Mouse (Mus musculus) erythroblast, adult 5-6 weeks (primary cell): Measurements from ENCODE around the gene Crtap. TPM values are rescaled to one million over a fixed set of nuclear protein-coding genes. Genes with fewer than 3 reads are reported as not detected.
"Not testable (repeated sequence)": the region's sequence is repeated elsewhere in the genome, so short reads cannot be mapped to it uniquely, and the experiment has no call there.

Experiments
- ATAC-seq: replicated peaks from 2 replicates; pipeline ENCODE4 v1.8.0; 2016; ENCODE audit warnings: moderate number of reproducible peaks, mild to moderate bottlenecking, moderate TSS enrichment, inconsistent platforms; ENCODE audit not compliant: poor library complexity, low FRiP score, severe bottlenecking
- total RNA-seq, 2 experiments: library from RNA; stranded (forward) in 1 of 2; stranded (reverse) in 1 of 2; fragments of 150-400 nt in 1 of 2; fragments of 200-764, 138-1000 nt in 1 of 2; gene quantifications; 2 replicates each; pipeline versions ENCODE4 v1.2.3 to v1.2.4; 2015 to 2017; ENCODE audit warnings: low replicate concordance in 2 of 2

Gene Crtap
- total RNA-seq, 2 experiments from 2014 or later = 1.5 to 3.5 TPM

DNA sequence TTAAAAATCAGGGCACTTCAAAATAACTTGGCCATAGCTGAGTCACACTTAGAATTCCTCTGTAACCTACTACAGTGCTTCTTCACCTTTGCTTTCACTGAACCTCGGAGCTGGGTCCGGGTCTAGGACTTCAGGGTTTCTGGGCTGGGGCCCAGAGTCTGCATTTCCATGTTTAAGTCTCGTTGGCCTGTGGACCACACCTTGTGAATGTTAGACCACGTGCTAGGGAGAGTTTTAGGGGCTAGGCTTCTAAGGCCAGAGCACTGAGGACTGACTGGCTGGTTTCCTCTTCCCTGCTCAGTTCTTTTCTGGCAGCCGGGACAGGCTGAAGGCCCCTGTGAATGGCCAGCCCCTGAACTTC lies 10.1 kb upstream of the Crtap start:
- no peak for ATAC-seq

- no peak for ATAC-seq
Observed at GRCm38 (mm10) chr9:114399680-114400079, 9.2 kb upstream of the Crtap start.

DNA sequence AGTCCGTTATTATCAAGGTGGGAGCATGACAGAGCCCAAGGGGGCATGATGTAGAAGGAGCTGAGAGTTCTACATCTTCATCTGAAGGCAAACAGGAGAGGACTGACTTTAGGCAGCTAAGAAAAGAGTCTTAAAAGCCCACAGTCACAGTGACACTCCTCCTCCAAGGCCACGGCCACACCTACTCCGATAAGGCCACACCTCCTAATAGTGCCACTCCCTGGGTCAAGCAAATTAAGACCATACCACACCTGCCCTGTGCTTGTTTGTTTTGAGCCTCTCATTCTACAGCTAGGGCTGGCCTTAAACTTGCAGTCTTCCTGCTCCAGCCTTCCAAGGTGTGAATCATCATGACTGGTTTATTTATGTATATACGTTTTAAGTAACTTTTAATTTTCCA lies 4.8 kb upstream of the Crtap start:
- ATAC-seq = peak; percentile 70

GRCm38 (mm10) chr9:114394677-114395076 lies 4.2 kb upstream of the Crtap start:
- ATAC-seq = no peak

- ATAC-seq = not testable (repeated sequence)
Observed at GRCm38 (mm10) chr9:114394136-114394535, 3.7 kb upstream of the Crtap start.

- ATAC-seq = no peak
Observed at GRCm38 (mm10) chr9:114390749-114391075, 237 bp upstream of the Crtap start.

DNA sequence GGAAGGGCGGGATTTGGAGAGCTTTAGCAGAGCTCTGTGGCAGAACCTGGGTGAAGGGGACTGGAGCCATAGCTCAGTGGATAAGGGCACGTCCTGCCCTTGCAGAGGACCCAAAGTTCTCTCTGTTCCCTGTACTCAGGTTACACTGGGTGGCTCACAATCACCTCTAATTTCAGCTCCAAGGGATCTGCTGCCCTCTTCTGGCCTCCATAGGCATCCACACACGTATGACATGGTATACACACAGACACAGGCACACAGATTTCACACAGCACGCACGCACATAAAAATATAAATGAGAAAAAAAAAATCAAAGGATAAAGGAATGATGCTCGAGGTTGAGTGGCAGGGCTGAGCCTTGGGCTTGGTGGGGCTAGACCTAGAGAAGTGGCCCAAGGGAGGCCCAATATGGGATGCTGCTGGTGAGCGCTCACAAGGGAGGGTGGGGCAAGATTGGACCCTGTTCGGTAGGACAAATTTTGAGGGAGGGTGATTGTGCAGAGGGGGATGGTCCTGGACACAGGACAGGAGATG lies 1.0 kb downstream of the Crtap start:
- ATAC-seq = peak; percentile 48; the same call in 1 of the 2 replicates

DNA sequence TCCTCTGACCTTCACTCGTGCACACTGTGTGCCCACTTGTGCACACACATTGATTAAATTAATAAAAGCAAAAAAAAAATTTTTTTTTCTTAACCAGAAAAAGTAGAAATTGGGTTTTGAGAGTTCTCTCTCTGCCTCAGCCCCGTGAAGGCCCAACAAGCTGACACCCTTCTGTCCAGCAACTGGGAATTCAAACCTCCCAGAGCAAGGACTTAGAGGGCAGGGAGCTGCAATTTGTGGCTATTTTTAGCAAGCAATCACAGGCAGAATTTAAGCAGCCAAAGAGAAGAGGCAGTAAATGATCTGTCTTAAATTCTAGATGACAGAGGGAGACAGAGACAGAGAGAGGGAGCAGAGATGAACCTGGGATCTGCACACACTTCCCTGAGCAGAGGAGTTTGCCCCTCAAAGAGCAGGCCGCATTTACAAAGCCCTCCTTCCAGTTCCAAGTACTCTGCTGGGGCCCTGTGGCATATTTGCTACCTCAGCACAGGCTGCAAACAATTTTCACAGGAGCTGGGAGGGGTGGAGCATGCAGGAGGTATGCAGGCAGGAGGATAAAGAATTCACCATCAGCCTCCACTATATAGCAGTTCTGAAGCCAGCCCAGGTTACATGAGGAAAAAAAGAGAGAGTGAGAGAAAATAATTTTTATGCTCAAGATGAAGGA lies 1.6 kb downstream of the Crtap start:
- ATAC-seq = no peak

GRCm38 (mm10) chr9:114388288-114388687 lies 2.2 kb downstream of the Crtap start:
- no peak for ATAC-seq

DNA sequence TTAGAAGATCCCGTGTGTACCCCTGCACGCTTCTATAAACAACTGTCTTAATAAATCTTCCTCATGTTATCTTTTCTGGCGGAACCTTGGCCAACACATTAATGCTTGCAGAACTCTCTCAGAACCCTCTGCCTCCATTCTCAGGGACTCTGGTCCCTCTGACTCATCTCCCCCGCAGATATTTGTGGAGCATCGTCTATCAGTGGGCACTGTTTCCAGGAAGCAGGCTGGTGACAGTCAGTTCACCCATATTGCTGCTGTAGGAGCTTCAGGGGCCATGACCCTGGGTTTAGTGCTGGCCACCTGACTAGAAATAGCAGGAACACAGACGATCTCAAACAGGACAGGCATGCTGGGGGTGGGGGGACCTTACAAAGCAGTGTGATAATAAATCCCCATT lies 3.4 kb downstream of the Crtap start:
- no peak for ATAC-seq

DNA sequence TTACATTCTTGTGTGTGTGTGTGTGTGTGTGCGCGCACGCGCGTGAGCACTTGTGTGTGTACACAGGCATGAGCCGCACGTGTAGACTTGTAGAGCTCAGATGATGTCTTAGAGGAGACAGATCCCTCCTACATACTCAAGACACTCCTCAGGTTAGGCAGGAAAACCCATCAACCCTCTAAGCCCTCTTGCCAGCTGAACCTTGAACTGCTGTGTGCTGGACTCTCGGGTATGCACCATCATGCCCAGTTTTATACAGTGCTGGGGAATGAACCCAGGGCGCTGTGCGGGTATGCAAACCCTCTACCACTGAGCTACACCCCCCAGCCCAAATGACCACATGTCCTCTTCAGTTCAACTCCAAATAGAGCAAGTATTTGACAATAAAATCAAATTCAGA lies 5.3 kb downstream of the Crtap start:
- no peak for ATAC-seq

- no peak for ATAC-seq
Observed at GRCm38 (mm10) chr9:114384691-114385090, 5.8 kb downstream of the Crtap start.

DNA sequence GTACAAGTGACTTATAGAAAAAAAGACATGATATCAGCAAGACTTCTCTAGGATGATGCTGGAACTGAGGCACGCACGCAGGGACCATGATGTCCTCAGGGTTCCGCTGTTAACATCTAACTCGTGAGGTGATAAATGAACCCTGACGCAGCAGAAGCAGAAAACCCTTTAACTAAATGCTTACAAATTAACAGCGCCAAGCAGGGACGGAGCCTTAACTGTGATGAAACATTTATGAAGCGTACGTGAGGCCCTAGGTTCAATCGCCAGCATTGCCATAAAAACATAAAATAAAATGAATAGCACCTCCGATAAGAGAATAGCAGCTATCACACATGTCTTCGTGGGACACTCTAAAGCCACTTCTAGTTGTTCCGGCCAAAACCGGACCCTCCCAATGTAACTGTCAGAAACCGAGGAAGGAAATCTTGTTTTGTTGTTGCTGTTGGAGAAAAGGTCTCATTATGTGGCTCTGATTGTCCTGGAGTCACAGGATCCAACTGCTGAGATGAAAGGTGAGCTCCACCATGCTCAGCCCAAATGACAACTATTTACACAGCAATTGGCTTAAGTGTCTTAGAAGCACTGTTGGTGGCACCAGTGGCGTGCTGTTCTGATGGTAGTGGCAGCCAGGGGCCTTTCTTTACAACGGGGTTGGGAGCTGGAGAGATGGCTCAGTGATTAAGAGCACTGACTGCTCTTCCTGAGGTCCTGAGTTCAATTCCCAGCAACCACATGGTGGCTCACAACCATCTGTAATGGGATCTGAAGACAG lies 7.4 kb downstream of the Crtap start:
- ATAC-seq = no peak

GRCm38 (mm10) chr9:114380881-114381733 lies 9.4 kb downstream of the Crtap start:
- ATAC-seq = peak; percentile 65

- ATAC-seq = no peak
Observed at GRCm38 (mm10) chr9:114379871-114380270, 10.6 kb downstream of the Crtap start.

GRCm38 (mm10) chr9:114377168-114377567 lies 13.3 kb downstream of the Crtap start:
- no peak for ATAC-seq

- ATAC-seq = no peak
Observed at GRCm38 (mm10) chr9:114375276-114375962, 15.1 kb downstream of the Crtap start.

GRCm38 (mm10) chr9:114371717-114372116 lies 18.8 kb downstream of the Crtap start:
- not testable (repeated sequence) for ATAC-seq

GRCm38 (mm10) chr9:114369389-114369788 lies 21.1 kb downstream of the Crtap start:
- not testable (repeated sequence) for ATAC-seq

- ATAC-seq = no peak
Observed at GRCm38 (mm10) chr9:114368471-114368858, 22.0 kb downstream of the Crtap start.
